Mouse (Mus musculus) myocyte (in vitro differentiated cells): Measurements from ENCODE around the gene Taf5l.

ENCODE experiments used
- CEBPB ChIP-seq: IDR thresholded peaks from 2 replicates; pipeline ENCODE4 v1.6.1; 2011; ENCODE audit warnings: mild to moderate bottlenecking, moderate library complexity; ENCODE audit not compliant: poor library complexity, insufficient read depth, severe bottlenecking
- MAX ChIP-seq: IDR thresholded peaks from one replicate; pipeline ENCODE4 v1.6.1; 2011; ENCODE audit warnings: low read depth, mild to moderate bottlenecking, control low read depth
- MYOG ChIP-seq, 3 experiments: IDR thresholded peaks; one replicate each; pipeline ENCODE4 v1.6.1; 2011; ENCODE audit warnings: control low read depth in 2 of 3, low read depth in 2 of 3, mild to moderate bottlenecking in 2 of 3; ENCODE audit not compliant: insufficient read length in 2 of 3, control insufficient read depth in 1 of 3, insufficient read depth in 1 of 3
- POLR2A ChIP-seq: IDR thresholded peaks from one replicate; pipeline ENCODE4 v1.6.1; 2011; ENCODE audit warnings: low read depth, mild to moderate bottlenecking, control low read depth, moderate library complexity; ENCODE audit not compliant: insufficient read length
- POLR2AphosphoS2 ChIP-seq: IDR thresholded peaks from one replicate; pipeline ENCODE4 v1.6.1; 2011; ENCODE audit warnings: low read depth, control low read depth; ENCODE audit not compliant: insufficient read length
- REST ChIP-seq: IDR thresholded peaks from one replicate; pipeline ENCODE4 v1.6.1; 2011; ENCODE audit warnings: mild to moderate bottlenecking, control low read depth, moderate library complexity; ENCODE audit not compliant: insufficient read depth, insufficient read length
- SRF ChIP-seq: IDR thresholded peaks from one replicate; pipeline ENCODE4 v1.6.1; 2011; ENCODE audit warnings: low read depth; ENCODE audit not compliant: control insufficient read depth, insufficient read length
- USF1 ChIP-seq: IDR thresholded peaks from one replicate; pipeline ENCODE4 v1.6.1; 2011; ENCODE audit warnings: low read depth, mild to moderate bottlenecking, control low read depth, moderate library complexity

DNA sequence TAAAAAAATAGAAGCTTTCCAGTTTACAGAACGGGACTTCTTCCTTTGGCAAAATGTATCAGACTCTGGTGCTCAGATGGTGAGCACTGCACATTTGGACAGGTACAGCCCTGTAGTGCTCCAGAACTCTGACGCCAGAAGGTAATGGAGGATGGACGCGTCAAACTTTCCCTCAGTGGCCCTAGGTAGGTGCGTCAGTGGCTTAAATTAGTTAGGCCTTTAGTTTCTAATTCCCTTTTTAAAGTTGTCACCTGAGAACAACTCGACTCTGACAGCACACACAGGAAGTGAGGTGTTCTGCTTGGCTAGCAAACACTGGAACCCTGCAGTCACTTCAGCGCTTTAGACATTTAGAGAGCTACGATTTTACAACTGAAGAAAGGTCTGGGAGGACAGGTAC, 67.5 kb downstream of the Taf5l start:
- TF ChIP-seq POLR2AphosphoS2 (no peak), REST (no peak), CEBPB (no peak), USF1 (no peak), MAX (no peak), MYOG (IDR thresholded peaks at IDR 0.05; ENCODE audit: control insufficient read depth in 1 of 3, insufficient read depth in 1 of 3, insufficient read length in 2 of 3, low read depth in 2 of 3) (no peak), POLR2A (no peak), SRF (no peak)
